Comparison of ENCODE assay signal across 9 mouse cellular contexts in the genomic region with DNA sequence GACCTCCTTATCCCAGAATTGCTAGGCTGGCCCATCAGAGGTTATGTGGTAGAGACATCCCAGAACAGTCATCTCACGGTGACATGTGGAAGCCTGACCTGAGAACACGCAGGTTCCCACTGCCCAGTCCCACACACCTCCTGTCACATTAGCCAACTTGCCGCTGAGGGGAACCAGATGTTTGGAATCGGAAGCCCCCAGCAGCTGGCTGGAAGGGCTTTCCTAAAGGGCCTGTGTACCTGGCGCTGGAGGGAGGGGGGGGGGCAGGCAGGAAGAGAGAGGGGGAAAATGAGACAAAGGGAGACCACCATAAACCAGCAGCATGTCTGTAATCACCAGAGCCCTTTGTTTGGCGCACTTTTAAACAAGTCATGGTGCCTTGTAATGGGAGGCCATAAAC. TPM values are rescaled to one million over a fixed set of nuclear protein-coding genes. Genes with fewer than 3 reads are reported as not detected.
DNase-seq lines count a peak whose midpoint lies in the region; ATAC-seq and TF ChIP-seq lines count a peak whose summit lies in the region.
"Had no signal": no experiment of that assay in that cellular context is flagged by ENCODE, and none has a peak within 500 bp of the region (broad histone marks: within the 10 kb centered on the region; RNA-seq: fewer than 3 reads in every experiment).

No protein-coding gene starts in this region.

- 0 out of 2 replicates have a peak, but pooled peaks cover 3% of the 10 kb centered on the region for H3K9me3 ChIP-seq in heart, embryonic 12.5 days (replicated peaks)
- no peaks in the 10 kb centered on the region for H3K9me3 ChIP-seq in hindbrain, embryonic 15.5 days
- no peaks in the 10 kb centered on the region for H3K9me3 ChIP-seq in midbrain, embryonic 11.5 days (ENCODE audit: control insufficient read depth, low read length)

- peaks cover 13% of the 10 kb centered on the region for H3K4me1 ChIP-seq in heart, embryonic 12.5 days (replicated peaks)
- H3K4me1 ChIP-seq in hindbrain, embryonic 15.5 days (replicated peaks): peaks cover 11% of the 10 kb centered on the region
- peaks cover 11% of the 10 kb centered on the region for H3K4me1 ChIP-seq in midbrain, embryonic 11.5 days (ENCODE audit: control insufficient read depth, insufficient read depth, low read length)
- H3K4me1 ChIP-seq in cerebellum, adult 2 months (ENCODE audit: control insufficient read depth, insufficient read depth, low read length): no peaks in the 10 kb centered on the region

- no peaks in the 10 kb centered on the region for H3K27me3 ChIP-seq in heart, embryonic 12.5 days (replicated peaks)
- H3K27me3 ChIP-seq in hindbrain, embryonic 15.5 days: no peaks in the 10 kb centered on the region
- no peaks in the 10 kb centered on the region for H3K27me3 ChIP-seq in midbrain, embryonic 11.5 days (ENCODE audit: control insufficient read depth, insufficient read depth, low read length)
- no peaks in the 10 kb centered on the region; the same call in 1 of the 2 replicates for H3K27me3 ChIP-seq in cerebellum, adult 2 months (ENCODE audit: control insufficient read depth, insufficient read depth, low read length)

- H3K4me3 ChIP-seq in heart, embryonic 12.5 days: peak overlapping the region; percentile 41
- H3K4me3 ChIP-seq in hindbrain, embryonic 15.5 days: peak overlapping the region; percentile 32
- peak overlapping the region; percentile 17; the same call in 1 of the 2 replicates for H3K4me3 ChIP-seq in midbrain, embryonic 11.5 days (ENCODE audit: low read depth, low read length)
- no peak overlapping the region for H3K4me3 ChIP-seq in cerebellum, adult 2 months (replicated peaks; ENCODE audit: insufficient read depth, low read depth, low read length)

- no peak for DNase-seq in heart, postnatal 36 days
- DNase-seq in embryo, embryonic 9.5 days (ENCODE audit: extremely low spot score): peak; percentile 45
- DNase-seq in midbrain, embryonic 11.5 days (ENCODE audit: low spot score, missing footprints): no peak
- no peak for DNase-seq in spleen, postnatal 4 days (ENCODE audit: low spot score in 2 of 2)
- DNase-seq in layer of hippocampus, postnatal 25 days (ENCODE audit: extremely low spot score in 1 of 2, low spot score in 1 of 2): no peak
- no peak for DNase-seq in cerebellum, adult 2 months
- DNase-seq: kidney, postnatal 14 days had no signal

- H3K36me3 ChIP-seq in heart, embryonic 12.5 days: no peaks in the 10 kb centered on the region
- no peaks in the 10 kb centered on the region for H3K36me3 ChIP-seq in hindbrain, embryonic 15.5 days
- no peaks in the 10 kb centered on the region for H3K36me3 ChIP-seq in midbrain, embryonic 11.5 days (ENCODE audit: control insufficient read depth, insufficient read depth, low read length)

- no peak for TF ChIP-seq POLR2A in cerebellum, adult 2 months (IDR thresholded peaks at IDR 0.05; ENCODE audit: borderline replicate concordance, insufficient read depth, low read length)

- no peak for TF ChIP-seq CTCF in cerebellum, adult 2 months (IDR thresholded peaks at IDR 0.05; ENCODE audit: borderline replicate concordance, insufficient read depth, low read depth, low read length)

- peak overlapping the region; percentile 81 for H3K4me2 ChIP-seq in heart, embryonic 12.5 days
- peak overlapping the region; percentile 66 for H3K4me2 ChIP-seq in hindbrain, embryonic 15.5 days
- peak overlapping the region; percentile 45; the same call in 1 of the 2 replicates for H3K4me2 ChIP-seq in midbrain, embryonic 11.5 days

- no peak overlapping the region for H3K9ac ChIP-seq in heart, embryonic 12.5 days
- no peak overlapping the region for H3K9ac ChIP-seq in hindbrain, embryonic 15.5 days
- peak overlapping the region; percentile 27; the same call in 1 of the 2 replicates for H3K9ac ChIP-seq in midbrain, embryonic 11.5 days (ENCODE audit: low read length)

- WGBS in heart, embryonic 12.5 days: 7% methylated on average over 6 of the region's 6 CpGs
- WGBS in hindbrain, embryonic 15.5 days: 22% methylated on average over 6 of the region's 6 CpGs
- 30% methylated on average over 6 of the region's 6 CpGs for WGBS in midbrain, embryonic 11.5 days
- WGBS in cerebellum, adult 2 months: 38% methylated on average over 6 of the region's 6 CpGs

- intact Hi-C loops in heart, postnatal 36 days (cut with DNase I): no loop called here

- no peak overlapping the region for H3K27ac ChIP-seq in heart, embryonic 12.5 days (ENCODE audit: poor library complexity, severe bottlenecking)
- no peak overlapping the region for H3K27ac ChIP-seq in hindbrain, embryonic 15.5 days (replicated peaks)
- no peak overlapping the region for H3K27ac ChIP-seq in midbrain, embryonic 11.5 days (ENCODE audit: low read depth, low read length)
- no peak overlapping the region for H3K27ac ChIP-seq in cerebellum, adult 2 months (ENCODE audit: insufficient read depth, low read length)

- no peak for ATAC-seq in heart, embryonic 12.5 days (ENCODE audit: insufficient number of reproducible peaks, low FRiP score)
- 0 out of 2 replicates have a peak, but pooled peaks have one; percentile 45 for ATAC-seq in hindbrain, embryonic 15.5 days (ENCODE audit: low FRiP score, low read depth)
- ATAC-seq in midbrain, embryonic 11.5 days (ENCODE audit: low FRiP score): 0 out of 2 replicates have a peak, but pooled peaks have one; percentile 14

RNA-seq across cellular contexts. Expression of a gene that starts 28.6 kb away (rescaled TPM):
- polyA plus RNA-seq in heart, embryonic 12.5 days (2016; fragmentation: Nextera tagmentation; extraction: Ambion mirVana): 82.3 and 85.5 TPM in 2 replicates
- 10 to 100 TPM; 19.9 to 22.4 TPM for total RNA-seq in heart, postnatal 36 days (2021)
- polyA plus RNA-seq in hindbrain, embryonic 15.5 days (2015; fragmentation: Nextera tagmentation; extraction: Ambion mirVana): 107 and 112 TPM in 2 replicates
- 102 TPM in 2 replicates for polyA plus RNA-seq in midbrain, embryonic 11.5 days (2014; fragmentation: Nextera tagmentation; extraction: Ambion mirVana)
- total RNA-seq in layer of hippocampus, postnatal 25 days (2021): 10 to 100 TPM; 25.5 to 28.5 TPM
- polyA plus RNA-seq in cerebellum, adult 2 months (2012; rRNA removed): 36.4 and 43.0 TPM in 2 replicates

RNA-seq across cellular contexts. Expression of a gene that starts 43.7 kb away (rescaled TPM):
- 17.1 and 23.3 TPM in 2 replicates for polyA plus RNA-seq in heart, embryonic 12.5 days (2016; fragmentation: Nextera tagmentation; extraction: Ambion mirVana)
- 10 to 100 TPM; 27.0 to 29.6 TPM for total RNA-seq in heart, postnatal 36 days (2021)
- polyA plus RNA-seq in hindbrain, embryonic 15.5 days (2015; fragmentation: Nextera tagmentation; extraction: Ambion mirVana): 26.7 and 29.0 TPM in 2 replicates
- 24.2 and 24.3 TPM in 2 replicates for polyA plus RNA-seq in midbrain, embryonic 11.5 days (2014; fragmentation: Nextera tagmentation; extraction: Ambion mirVana)
- total RNA-seq in layer of hippocampus, postnatal 25 days (2021): 10 to 100 TPM; 17.4 to 18.4 TPM
- 21.9 and 23.4 TPM in 2 replicates for polyA plus RNA-seq in cerebellum, adult 2 months (2012; rRNA removed)
